In genomic region chr14:54475941-54476844, GRCm38 (mm10) we compare ENCODE assay signal across 8 mouse cellular contexts. TPM values are rescaled to one million over a fixed set of nuclear protein-coding genes. Genes with fewer than 3 reads are reported as not detected.
DNase-seq lines count a peak whose midpoint lies in the region; ATAC-seq and TF ChIP-seq lines count a peak whose summit lies in the region.

Gene Rem2 (plus strand): TSS chr14:54476100.

- no peak within 1 kb of the TSS for H3K4me3 ChIP-seq in heart, adult 2 months
- H3K4me3 ChIP-seq in cerebellum, adult 2 months (replicated peaks; ENCODE audit: insufficient read depth, low read depth, low read length) = peak within 1 kb of the TSS; percentile 81
- H3K4me3 ChIP-seq in kidney, embryonic 15.5 days (replicated peaks) = peak within 1 kb of the TSS; percentile 51
- H3K4me3 ChIP-seq in limb, embryonic 13.5 days = peak within 1 kb of the TSS; percentile 47

- peak; percentile 95 for ATAC-seq in frontal cortex, adult (ENCODE audit: low TSS enrichment)
- ATAC-seq in kidney, embryonic 15.5 days (replicated peaks; ENCODE audit: low FRiP score) = peak; percentile 74
- peak; percentile 37 for ATAC-seq in limb, embryonic 13.5 days (ENCODE audit: low FRiP score, low read depth)

- no peak for TF ChIP-seq EP300 in heart, adult 2 months (IDR thresholded peaks at IDR 0.05; ENCODE audit: insufficient read depth, low read depth, low read length)

- H3K79me2 ChIP-seq in heart, adult 2 months (replicated peaks; ENCODE audit: control insufficient read depth, insufficient read depth, low read length) = no peaks in the 10 kb centered on the region

- TF ChIP-seq CTCF in heart, adult 2 months (IDR thresholded peaks at IDR 0.05) = no peak
- no peak for TF ChIP-seq CTCF in cerebellum, adult 2 months (IDR thresholded peaks at IDR 0.05; ENCODE audit: borderline replicate concordance, insufficient read depth, low read depth, low read length)

- intact Hi-C loops in heart, adult 2 months (cut with DNase I) = no loop called here

- no peak for DNase-seq in heart, adult 2 months
- DNase-seq in heart, adult 9 months (ENCODE audit: low spot score in 2 of 2) = no peak
- peak; percentile 88 to 92 for DNase-seq in cerebellum, adult 2 months
- DNase-seq in neural tube, embryonic 10.5 days (ENCODE audit: extremely low spot score, low spot score) = peak; percentile 66
- no peak for DNase-seq in spleen, adult 18-20 months

- peaks cover 4% of the 10 kb centered on the region for H3K27me3 ChIP-seq in heart, adult 2 months (ENCODE audit: control insufficient read depth, insufficient read depth, low read length)
- no peaks in the 10 kb centered on the region for H3K27me3 ChIP-seq in cerebellum, adult 2 months (ENCODE audit: control insufficient read depth, insufficient read depth, low read length)
- H3K27me3 ChIP-seq in kidney, embryonic 15.5 days = peaks cover 34% of the 10 kb centered on the region
- H3K27me3 ChIP-seq in limb, embryonic 13.5 days = peaks cover 48% of the 10 kb centered on the region

- no peak for TF ChIP-seq POLR2A in heart, adult 2 months (IDR thresholded peaks at IDR 0.05; ENCODE audit: insufficient read depth, low read depth, low read length)
- peak; percentile 87 for TF ChIP-seq POLR2A in cerebellum, adult 2 months (IDR thresholded peaks at IDR 0.05; ENCODE audit: borderline replicate concordance, insufficient read depth, low read length)

- no peak within 1 kb of the TSS for H3K27ac ChIP-seq in heart, adult 2 months
- peak within 1 kb of the TSS; percentile 63 for H3K27ac ChIP-seq in cerebellum, adult 2 months (ENCODE audit: insufficient read depth, low read length)
- H3K27ac ChIP-seq in kidney, embryonic 15.5 days = no peak within 1 kb of the TSS
- H3K27ac ChIP-seq in limb, embryonic 13.5 days = no peak within 1 kb of the TSS

- no peaks in the 10 kb centered on the region for H3K9me3 ChIP-seq in kidney, embryonic 15.5 days (replicated peaks)
- H3K9me3 ChIP-seq in limb, embryonic 13.5 days = no peaks in the 10 kb centered on the region

- no peaks in the 10 kb centered on the region for H3K36me3 ChIP-seq in heart, adult 2 months (ENCODE audit: control insufficient read depth, insufficient read depth, low read length)
- H3K36me3 ChIP-seq in kidney, embryonic 15.5 days = no peaks in the 10 kb centered on the region
- H3K36me3 ChIP-seq in limb, embryonic 13.5 days = no peaks in the 10 kb centered on the region

- 4% methylated on average over 23 of the region's 23 CpGs for WGBS in heart, adult 2 months
- under 1% methylated on average over 23 of the region's 23 CpGs for WGBS in cerebellum, adult 2 months
- 6% methylated on average over 23 of the region's 23 CpGs for WGBS in kidney, embryonic 15.5 days
- WGBS in limb, embryonic 13.5 days = under 1% methylated on average over 23 of the region's 23 CpGs

- peaks cover 2% of the 10 kb centered on the region; the same call in 1 of the 2 replicates for H3K4me1 ChIP-seq in heart, adult 2 months (ENCODE audit: control insufficient read depth, insufficient read depth, low read length)
- H3K4me1 ChIP-seq in cerebellum, adult 2 months (ENCODE audit: control insufficient read depth, insufficient read depth, low read length) = peaks cover 9% of the 10 kb centered on the region; the same call in 1 of the 2 replicates
- peaks cover 42% of the 10 kb centered on the region for H3K4me1 ChIP-seq in kidney, embryonic 15.5 days
- peaks cover 24% of the 10 kb centered on the region for H3K4me1 ChIP-seq in limb, embryonic 13.5 days

- 0 out of 2 replicates have a peak within 1 kb of the TSS, but pooled peaks have one; percentile 14 for H3K9ac ChIP-seq in heart, adult 2 months (ENCODE audit: low read depth, low read length)
- peak within 1 kb of the TSS; percentile 59 for H3K9ac ChIP-seq in kidney, embryonic 15.5 days
- H3K9ac ChIP-seq in limb, embryonic 13.5 days = peak within 1 kb of the TSS; percentile 67

- H3K4me2 ChIP-seq in kidney, embryonic 15.5 days = peak within 1 kb of the TSS; percentile 91
- peak within 1 kb of the TSS; percentile 89 for H3K4me2 ChIP-seq in limb, embryonic 13.5 days (replicated peaks)

RNA-seq across cellular contexts. Expression of gene Rem2, which starts in this region (rescaled TPM):
- not detected for total RNA-seq in heart, adult 2 months (2021)
- not detected in 2 replicates for polyA plus RNA-seq in heart, adult 2 months (2012; rRNA removed)
- polyA plus RNA-seq in cerebellum, adult 2 months (2012; rRNA removed) = 13.0 and 14.4 TPM in 2 replicates
- polyA plus RNA-seq in kidney, embryonic 15.5 days (2015; fragmentation: Nextera tagmentation; extraction: Ambion mirVana) = 6.3 and 6.8 TPM in 2 replicates
- 2.8 and 3.2 TPM in 2 replicates for polyA plus RNA-seq in limb, embryonic 13.5 days (2015; fragmentation: Nextera tagmentation; extraction: Ambion mirVana)

Comparison
In these comparisons a context has a peak if more than half of its experiments do, and no peak if none do; other contexts are left out.
1. DNase-seq: peak in cerebellum, adult 2 months (2 of 2) and neural tube, embryonic 10.5 days (single experiment); none in heart, adult 2 months (0 of 2), heart, adult 9 months (0 of 2) and spleen, adult 18-20 months (0 of 2).
2. H3K9ac ChIP-seq: peak in every context shown above with its lines; median percentile 67 in limb, embryonic 13.5 days; 59 in kidney, embryonic 15.5 days; 14 in heart, adult 2 months.
3. ATAC-seq: peak in every context shown above with its lines; median percentile 95 in frontal cortex, adult; 74 in kidney, embryonic 15.5 days; 37 in limb, embryonic 13.5 days.